Mouse (Mus musculus) MEL (cell line): ENCODE measurements around the gene Rps16.

Source experiments
- BHLHE40 ChIP-seq: IDR thresholded peaks from 2 replicates; pipeline ENCODE4 v1.6.1; 2012; ENCODE audit warnings: low read depth, mild to moderate bottlenecking, inconsistent platforms, low read length, improper control_type of control experiment, borderline replicate concordance
- CHD2 ChIP-seq: IDR thresholded peaks from 2 replicates; pipeline ENCODE4 v1.6.1; 2011; ENCODE audit warnings: low read length, improper control_type of control experiment
- CTCF ChIP-seq, 3 experiments: IDR thresholded peaks in 2 of 3; conservative IDR thresholded peaks in 1 of 3; 2 replicates each; pipeline ENCODE4 v1.5.1; 2011 to 2012; ENCODE audit warnings: low read length in 3 of 3, low read depth in 2 of 3, mild to moderate bottlenecking in 2 of 3, improper control_type of control experiment in 1 of 3, inconsistent platforms in 1 of 3, mixed read lengths in 1 of 3, moderate library complexity in 1 of 3; ENCODE audit not compliant: control insufficient read depth in 1 of 3, insufficient read depth in 1 of 3, poor library complexity in 1 of 3, severe bottlenecking in 1 of 3
- E2F4 ChIP-seq: IDR thresholded peaks from 2 replicates; pipeline ENCODE4 v1.6.1; 2011; ENCODE audit warnings: low read depth, low read length, improper control_type of control experiment, borderline replicate concordance
- EP300 ChIP-seq, 2 experiments: IDR thresholded peaks; 2 replicates each; pipeline ENCODE4 v1.6.1; 2011; ENCODE audit warnings: improper control_type of control experiment in 2 of 2, low read length in 2 of 2, low read depth in 1 of 2, mild to moderate bottlenecking in 1 of 2
- MAX ChIP-seq: IDR thresholded peaks from 2 replicates; pipeline ENCODE4 v1.6.1; 2011; ENCODE audit warnings: low read length, improper control_type of control experiment
- POLR2A ChIP-seq, 2 experiments: IDR thresholded peaks; 2 replicates each; pipeline ENCODE4 v1.6.1; 2011 to 2012; ENCODE audit warnings: low read length in 2 of 2, mild to moderate bottlenecking in 2 of 2, control low read depth in 1 of 2, improper control_type of control experiment in 1 of 2, low read depth in 1 of 2, moderate library complexity in 1 of 2; ENCODE audit not compliant: control insufficient read depth in 1 of 2, insufficient read depth in 1 of 2, poor library complexity in 1 of 2
- TAL1 ChIP-seq: IDR thresholded peaks from 2 replicates; pipeline ENCODE4 v1.6.1; 2012; ENCODE audit warnings: mild to moderate bottlenecking, inconsistent platforms, low read length, moderate library complexity, mixed read lengths
- TBP ChIP-seq: IDR thresholded peaks from 2 replicates; pipeline ENCODE4 v1.8.0; 2011; ENCODE audit warnings: low read depth, low read length, improper control_type of control experiment
- USF1 ChIP-seq: IDR thresholded peaks from 2 replicates; pipeline ENCODE4 v1.6.1; 2014; ENCODE audit warnings: low read depth, mild to moderate bottlenecking, inconsistent platforms, low read length, improper control_type of control experiment, moderate library complexity

GRCm38 (mm10) chr7:28328260-28328659 is 22.2 kb upstream of the Rps16 start:
- TF ChIP-seq EP300 (IDR thresholded peaks at IDR 0.05; ENCODE audit: low read depth in 1 of 2, low read length in 2 of 2) = no peak
- TF ChIP-seq POLR2A (IDR thresholded peaks at IDR 0.05; ENCODE audit: control insufficient read depth in 1 of 2, insufficient read depth in 1 of 2, low read depth in 1 of 2, low read length in 2 of 2, poor library complexity in 1 of 2) = no peak
- TF ChIP-seq MAX = no peak
- no peak for TF ChIP-seq CTCF (IDR thresholded peaks at IDR 0.05 in 2 of 3, conservative IDR thresholded peaks at IDR 0.05 in 1 of 3; ENCODE audit: control insufficient read depth in 1 of 3, insufficient read depth in 1 of 3, low read depth in 2 of 3, low read length in 3 of 3, poor library complexity in 1 of 3, severe bottlenecking in 1 of 3)
- no peak for TF ChIP-seq CHD2
- no peak for TF ChIP-seq E2F4
- TF ChIP-seq TBP = no peak
- no peak for TF ChIP-seq USF1
- no peak for TF ChIP-seq BHLHE40
- TF ChIP-seq TAL1 = no peak
